Mouse (Mus musculus) embryonic facial prominence, embryonic 11.5 days (tissue): ENCODE measurements at regions not wholly inside any gene's neighbourhood (a gene's known extent, or its start where the extent isn't known, plus 50 kb on each side); places are given as distances from the start of the nearest gene placed in this dataset.

Source experiments
- ATAC-seq: fragments of 200-750 bp; cut with Nextera tagmentation; replicated peaks from 2 replicates; pipeline ENCODE4 v1.8.0; 2017; ENCODE audit warnings: low read depth; ENCODE audit not compliant: insufficient number of reproducible peaks, low FRiP score, low TSS enrichment
- DNase-seq: peaks from one replicate; pipeline ENCODE4 v3.0.0-alpha.2; 2015; ENCODE audit warnings: low spot score
- H3K27ac ChIP-seq: fragments of 300-500 bp; sonication (generic); replicated peaks from 2 replicates; pipeline ENCODE4 v1.5.1; 2014; ENCODE audit warnings: mild to moderate bottlenecking, low read depth, low read length, control low read depth
- H3K27me3 ChIP-seq: fragments of 300-500 bp; sonication (generic); 2 replicates; pipeline ENCODE4 v1.6.1; 2014; ENCODE audit warnings: mild to moderate bottlenecking, low read length, moderate library complexity, mixed read lengths; ENCODE audit not compliant: control insufficient read depth, insufficient read depth
- H3K36me3 ChIP-seq: fragments of 300-500 bp; sonication (generic); replicated peaks from 2 replicates; pipeline ENCODE4 v1.6.1; 2014; ENCODE audit warnings: low read depth, mild to moderate bottlenecking, low read length, moderate library complexity, mixed read lengths; ENCODE audit not compliant: control insufficient read depth, insufficient read depth
- H3K4me1 ChIP-seq: fragments of 300-500 bp; sonication (generic); 2 replicates; pipeline ENCODE4 v1.6.1; 2014; ENCODE audit warnings: low read length, mixed read lengths; ENCODE audit not compliant: control insufficient read depth, insufficient read depth
- H3K4me2 ChIP-seq: fragments of 300-500 bp; sonication (generic); 2 replicates; pipeline ENCODE4 v1.6.1; 2014; ENCODE audit warnings: low read depth, mild to moderate bottlenecking, control low read depth, low read length, moderate library complexity
- H3K4me3 ChIP-seq: fragments of 300-500 bp; sonication (generic); 2 replicates; pipeline ENCODE4 v1.5.1; 2014; ENCODE audit warnings: low read depth, low read length, control low read depth
- H3K9ac ChIP-seq: fragments of 300-500 bp; sonication (generic); replicated peaks from 2 replicates; pipeline ENCODE4 v1.6.1; 2014; ENCODE audit warnings: mild to moderate bottlenecking, control low read depth, low read length
- H3K9me3 ChIP-seq: fragments of 300-500 bp; sonication (generic); replicated peaks from 2 replicates; pipeline ENCODE4 v1.6.1; 2016; ENCODE audit warnings: mild to moderate bottlenecking, low read length, inconsistent platforms, mixed read lengths; ENCODE audit not compliant: control insufficient read depth
- WGBS: fragments of 180-500 bp; shearing (Covaris S2); extraction: QIAGEN DNeasy Blood & Tissue Kit; methylation state at CpG from one replicate; pipeline ENCODE4 v1.1.7; 2014; 5-methylcytosine and 5-hydroxymethylcytosine counted together

DNA sequence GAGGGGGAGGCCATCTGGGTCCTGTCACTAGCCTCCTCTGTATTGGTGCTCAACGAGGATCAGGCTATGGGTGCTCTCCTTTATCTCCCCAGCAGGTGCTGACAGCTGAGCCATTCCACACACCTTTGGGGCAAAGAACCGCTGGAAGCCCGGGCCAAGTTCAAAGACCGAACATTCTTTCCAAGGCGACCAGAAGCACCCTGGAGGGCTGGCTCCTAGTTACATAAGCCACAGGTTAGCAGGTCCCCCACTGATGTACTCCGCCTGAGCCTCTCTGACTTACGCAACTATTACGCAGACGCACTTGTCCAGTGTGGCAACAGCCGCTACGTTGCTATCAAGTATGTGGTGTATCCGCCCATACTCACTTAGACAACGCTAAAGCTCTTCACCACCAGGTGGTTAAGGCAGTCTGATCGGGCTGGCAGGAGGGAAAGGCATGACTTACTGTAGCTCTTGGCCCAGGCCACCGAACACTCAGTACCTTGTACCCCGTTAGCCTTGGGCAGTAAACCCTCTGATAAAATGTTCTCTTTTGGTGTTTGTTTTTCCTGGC lies 69.2 kb downstream of the Gm33543 start:
- no peak for DNase-seq
- no peak; the same call in 1 of the 2 replicates for ATAC-seq
- no peak overlapping the region for H3K9ac ChIP-seq
- H3K4me2 ChIP-seq = no peak overlapping the region
- WGBS = 88% methylated on average over 16 of the region's 16 CpGs
- no peak overlapping the region for H3K27ac ChIP-seq
- no peaks in the 10 kb centered on the region for H3K9me3 ChIP-seq
- H3K4me3 ChIP-seq = no peak overlapping the region
- H3K27me3 ChIP-seq = no peaks in the 10 kb centered on the region
- no peaks in the 10 kb centered on the region for H3K36me3 ChIP-seq
- H3K4me1 ChIP-seq = no peaks in the 10 kb centered on the region

- H3K4me3 ChIP-seq = no peak overlapping the region
- H3K27me3 ChIP-seq = no peaks in the 10 kb centered on the region
- H3K9ac ChIP-seq = no peak overlapping the region
- no peaks in the 10 kb centered on the region for H3K4me1 ChIP-seq
- DNase-seq = no peak
- no peaks in the 10 kb centered on the region for H3K36me3 ChIP-seq
- WGBS = 94% methylated on average over 9 of the region's 9 CpGs
- H3K4me2 ChIP-seq = no peak overlapping the region
- no peak overlapping the region for H3K27ac ChIP-seq
- no peak for ATAC-seq
- H3K9me3 ChIP-seq = no peaks in the 10 kb centered on the region
These were observed 69.8 kb downstream of the Gm33543 start for GRCm38 (mm10) chr10:95772811-95773424.

GRCm38 (mm10) chr10:95768974-95769373 lies 73.8 kb downstream of the Gm33543 start:
- Histone ChIP-seq H3K9ac (no peak overlapping the region), H3K36me3 (no peaks in the 10 kb centered on the region), H3K4me1 (no peaks in the 10 kb centered on the region), H3K27ac (no peak overlapping the region), H3K9me3 (no peaks in the 10 kb centered on the region), H3K4me3 (no peak overlapping the region), H3K27me3 (no peaks in the 10 kb centered on the region), H3K4me2 (no peak overlapping the region)
- ATAC-seq (no peak), DNase-seq (no peak)
- WGBS = 89% methylated on average over 8 of the region's 8 CpGs

DNA sequence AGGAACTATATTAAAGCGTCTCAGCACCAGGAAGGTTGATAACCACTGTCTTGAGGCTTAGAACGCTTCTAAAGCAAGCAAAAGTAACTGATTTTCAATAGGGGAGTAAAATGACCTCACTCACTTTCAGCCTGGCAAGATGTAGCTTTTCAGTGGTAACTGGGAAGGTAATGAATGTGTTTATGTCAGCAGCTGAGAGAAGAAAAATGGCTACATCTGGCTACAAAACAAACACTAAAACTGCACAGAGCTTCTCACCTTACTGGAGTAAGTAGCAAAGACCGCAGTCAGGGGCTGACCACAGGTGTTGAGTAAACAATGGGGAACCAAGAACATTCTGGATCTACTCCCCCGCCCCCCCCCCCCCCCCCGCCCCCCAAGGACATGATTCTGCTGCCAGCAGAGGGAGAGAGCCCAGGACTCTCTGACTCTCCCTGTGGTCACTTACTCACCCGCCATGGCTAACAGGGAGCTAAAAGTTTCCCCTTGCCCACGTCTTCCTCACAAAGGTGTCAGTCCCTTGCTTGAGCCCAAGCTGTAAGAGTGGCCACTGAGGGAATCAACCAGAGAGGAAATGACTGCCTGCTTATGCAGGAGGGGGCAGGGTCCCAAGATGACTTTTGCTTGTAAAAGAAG lies 75.1 kb downstream of the Gm33543 start:
- no peak for DNase-seq
- H3K4me1 ChIP-seq = no peaks in the 10 kb centered on the region
- H3K27me3 ChIP-seq = no peaks in the 10 kb centered on the region
- H3K4me2 ChIP-seq = no peak overlapping the region
- no peak overlapping the region for H3K4me3 ChIP-seq
- no peak overlapping the region for H3K27ac ChIP-seq
- no peak overlapping the region for H3K9ac ChIP-seq
- no peaks in the 10 kb centered on the region for H3K9me3 ChIP-seq
- ATAC-seq = no peak
- WGBS = 45% methylated on average over 7 of the region's 7 CpGs
- no peaks in the 10 kb centered on the region for H3K36me3 ChIP-seq

DNA sequence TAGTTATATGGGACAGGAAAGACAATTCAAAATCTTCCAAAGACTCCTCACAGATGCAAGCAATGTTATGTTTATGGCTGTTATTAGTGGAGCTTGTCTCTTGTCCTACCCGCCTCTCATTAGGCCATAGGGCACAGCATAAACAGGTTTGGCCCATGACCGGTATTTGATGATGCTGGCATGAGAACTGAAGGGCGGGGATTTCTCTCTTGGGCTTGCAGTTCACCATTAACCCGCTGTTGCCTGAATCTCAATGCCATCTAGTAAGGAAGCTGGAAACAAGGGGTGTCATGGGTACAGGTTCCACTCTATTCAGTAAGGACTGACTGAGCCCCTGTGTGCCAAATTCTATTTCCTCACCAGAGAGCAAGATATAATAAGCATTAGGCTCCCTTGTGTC lies 78.6 kb downstream of the Gm33543 start:
- no peak overlapping the region for H3K9ac ChIP-seq
- no peak for ATAC-seq
- 73% methylated on average over 4 of the region's 4 CpGs for whole genome bisulfite sequencing

DNA sequence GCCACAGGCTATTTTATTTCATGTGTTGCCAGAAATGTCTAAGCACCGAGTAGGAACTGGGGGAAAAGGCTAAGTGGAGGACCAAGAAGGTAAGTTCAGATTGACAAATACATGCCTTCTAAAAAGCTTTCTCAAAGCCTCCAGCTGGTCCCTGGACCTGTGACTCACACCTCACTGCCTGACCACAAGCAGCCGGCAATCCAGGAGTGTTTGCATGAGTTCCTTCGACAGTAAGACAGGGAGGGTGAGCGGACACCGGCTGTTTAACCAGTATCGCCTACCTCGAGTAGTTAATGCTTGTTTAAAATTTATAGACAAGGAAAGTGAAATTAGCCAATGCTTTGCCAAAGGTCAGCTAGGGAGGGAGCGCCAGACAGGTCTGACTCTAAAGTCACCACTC lies 80.1 kb downstream of the Gm33543 start:
- no peak overlapping the region for H3K4me3 ChIP-seq
- no peak overlapping the region for H3K9ac ChIP-seq
- H3K9me3 ChIP-seq = no peaks in the 10 kb centered on the region
- ATAC-seq = no peak
- H3K4me2 ChIP-seq = no peak overlapping the region
- WGBS = 73% methylated on average over 8 of the region's 8 CpGs
- no peak for DNase-seq
- no peaks in the 10 kb centered on the region for H3K36me3 ChIP-seq
- H3K27me3 ChIP-seq = no peaks in the 10 kb centered on the region
- H3K27ac ChIP-seq = no peak overlapping the region
- H3K4me1 ChIP-seq = no peaks in the 10 kb centered on the region

More for the DNA sequence above, 78.6 kb downstream of the Gm33543 start:
- Histone ChIP-seq H3K4me3 (no peak overlapping the region), H3K27me3 (no peaks in the 10 kb centered on the region), H3K27ac (no peak overlapping the region), H3K36me3 (no peaks in the 10 kb centered on the region), H3K4me2 (no peak overlapping the region), H3K9me3 (no peaks in the 10 kb centered on the region), H3K4me1 (no peaks in the 10 kb centered on the region)
- no peak for DNase-seq

GRCm38 (mm10) chr10:95761969-95762368 lies 80.8 kb downstream of the Gm33543 start:
- 87% methylated on average over 4 of the region's 4 CpGs for WGBS
- no peak overlapping the region for H3K4me3 ChIP-seq
- H3K27ac ChIP-seq = no peak overlapping the region
- no peaks in the 10 kb centered on the region for H3K4me1 ChIP-seq
- no peaks in the 10 kb centered on the region for H3K36me3 ChIP-seq
- ATAC-seq (no peak), DNase-seq (no peak)
- H3K9ac ChIP-seq = no peak overlapping the region
- no peak overlapping the region for H3K4me2 ChIP-seq
- no peaks in the 10 kb centered on the region for H3K9me3 ChIP-seq
- no peaks in the 10 kb centered on the region for H3K27me3 ChIP-seq

DNA sequence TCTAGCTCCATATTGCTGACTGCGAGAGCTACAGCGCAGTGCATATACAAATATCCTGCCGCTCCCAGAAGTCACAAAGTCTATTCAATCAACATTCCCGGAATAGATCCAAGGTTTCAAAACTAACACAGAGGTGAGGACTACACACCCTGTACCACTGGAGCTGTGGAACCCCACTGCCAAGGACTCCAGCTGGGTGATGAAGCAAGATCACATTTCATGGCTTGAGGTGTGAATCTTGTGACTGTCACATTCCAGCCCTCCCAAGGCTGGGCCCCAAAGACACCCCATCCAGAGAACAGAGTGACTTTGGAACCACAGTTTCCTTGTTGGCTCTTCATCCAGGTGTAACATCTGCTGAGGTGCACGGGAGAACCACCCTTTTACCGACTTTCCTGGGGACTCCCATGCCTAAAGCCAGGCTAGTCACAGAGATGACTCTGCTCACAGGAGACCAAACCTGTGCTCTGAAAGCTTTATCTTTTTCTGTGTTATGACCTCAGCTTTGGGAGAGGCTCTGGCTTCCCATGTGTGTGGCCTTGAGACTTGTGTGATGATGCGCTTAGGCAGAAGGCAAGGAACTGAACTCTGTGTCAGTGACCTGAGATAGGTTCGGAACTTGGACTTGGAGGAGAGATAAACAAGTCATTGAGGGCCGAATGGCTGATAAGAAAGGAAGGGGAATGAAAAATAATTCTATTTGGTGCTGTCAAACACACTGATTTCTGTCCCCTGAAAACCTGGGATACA lies 82.4 kb downstream of the Gm33543 start:
- 86% methylated on average over 9 of the region's 9 CpGs for WGBS
- no peaks in the 10 kb centered on the region for H3K4me1 ChIP-seq
- no peak overlapping the region for H3K9ac ChIP-seq
- H3K4me3 ChIP-seq = no peak overlapping the region
- H3K9me3 ChIP-seq = no peaks in the 10 kb centered on the region
- DNase-seq = no peak
- no peak overlapping the region for H3K27ac ChIP-seq
- ATAC-seq = no peak
- H3K36me3 ChIP-seq = no peaks in the 10 kb centered on the region
- H3K4me2 ChIP-seq = no peak overlapping the region
- H3K27me3 ChIP-seq = no peaks in the 10 kb centered on the region
